Mouse (Mus musculus) effector memory CD4-positive, alpha-beta T cell, adult 7 months (primary cell): ENCODE data around the gene Ormdl1. TPM values are rescaled to one million over a fixed set of nuclear protein-coding genes. Genes with fewer than 3 reads are reported as not detected.

ENCODE experiments used
- polyA plus RNA-seq: library from polyadenylated mRNA; unstranded; fragments of 100-300 nt; shearing (Covaris generic); gene quantifications from one replicate; pipeline ENCODE4 v1.2.1, GENCODE M21; 2017

Gene Ormdl1
- polyA plus RNA-seq, result 35.6 TPM

DNA sequence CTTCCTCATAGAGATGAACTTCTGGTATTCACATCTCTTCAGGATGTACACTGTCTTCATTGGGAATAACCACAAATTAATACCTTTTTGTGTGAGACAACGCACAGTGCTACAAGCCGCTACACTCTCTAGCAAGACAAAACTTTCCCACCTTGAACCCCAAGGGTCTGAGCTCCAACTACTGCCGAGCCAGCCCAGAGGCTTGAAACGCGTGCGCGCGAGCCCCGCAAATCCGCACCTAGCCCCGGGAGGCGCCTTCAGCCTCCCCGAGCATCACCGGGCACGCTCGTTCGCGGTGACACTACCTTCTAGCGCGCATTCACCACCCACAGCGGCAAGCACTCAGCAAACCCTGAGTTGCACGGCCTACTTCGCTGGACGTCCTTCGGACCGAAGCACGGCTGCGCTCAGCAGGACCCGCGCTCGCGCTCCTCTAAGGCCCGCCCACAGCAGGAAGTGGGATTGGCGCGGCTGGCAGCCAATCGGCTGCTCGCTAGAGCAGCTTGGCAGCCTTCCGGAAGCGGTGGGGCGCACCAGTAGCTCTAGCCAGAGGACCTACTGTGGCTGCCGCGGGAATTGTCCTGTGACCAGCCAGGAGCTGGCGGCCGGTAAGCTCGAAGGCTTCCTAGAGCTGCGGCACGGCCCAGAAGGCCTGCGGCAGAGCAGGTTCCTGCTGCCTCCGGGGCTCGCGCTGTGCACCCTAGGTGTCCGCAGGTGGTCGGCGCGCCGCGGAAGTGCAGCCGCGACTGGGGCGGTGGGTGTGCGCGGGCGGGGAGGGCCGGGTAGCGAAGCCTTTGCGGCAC, at the start of gene Ormdl1, which contains the start of the genes Pms1 and Gm28778:
Gene Ormdl1, plus strand, starts transcription at position 515 of the 803 bp plus-strand sequence.
Gene Pms1, minus strand, starts transcription at position 438 of the 803 bp plus-strand sequence.
Gene Gm28778, plus strand, starts transcription at position 531 of the 803 bp plus-strand sequence.

DNA sequence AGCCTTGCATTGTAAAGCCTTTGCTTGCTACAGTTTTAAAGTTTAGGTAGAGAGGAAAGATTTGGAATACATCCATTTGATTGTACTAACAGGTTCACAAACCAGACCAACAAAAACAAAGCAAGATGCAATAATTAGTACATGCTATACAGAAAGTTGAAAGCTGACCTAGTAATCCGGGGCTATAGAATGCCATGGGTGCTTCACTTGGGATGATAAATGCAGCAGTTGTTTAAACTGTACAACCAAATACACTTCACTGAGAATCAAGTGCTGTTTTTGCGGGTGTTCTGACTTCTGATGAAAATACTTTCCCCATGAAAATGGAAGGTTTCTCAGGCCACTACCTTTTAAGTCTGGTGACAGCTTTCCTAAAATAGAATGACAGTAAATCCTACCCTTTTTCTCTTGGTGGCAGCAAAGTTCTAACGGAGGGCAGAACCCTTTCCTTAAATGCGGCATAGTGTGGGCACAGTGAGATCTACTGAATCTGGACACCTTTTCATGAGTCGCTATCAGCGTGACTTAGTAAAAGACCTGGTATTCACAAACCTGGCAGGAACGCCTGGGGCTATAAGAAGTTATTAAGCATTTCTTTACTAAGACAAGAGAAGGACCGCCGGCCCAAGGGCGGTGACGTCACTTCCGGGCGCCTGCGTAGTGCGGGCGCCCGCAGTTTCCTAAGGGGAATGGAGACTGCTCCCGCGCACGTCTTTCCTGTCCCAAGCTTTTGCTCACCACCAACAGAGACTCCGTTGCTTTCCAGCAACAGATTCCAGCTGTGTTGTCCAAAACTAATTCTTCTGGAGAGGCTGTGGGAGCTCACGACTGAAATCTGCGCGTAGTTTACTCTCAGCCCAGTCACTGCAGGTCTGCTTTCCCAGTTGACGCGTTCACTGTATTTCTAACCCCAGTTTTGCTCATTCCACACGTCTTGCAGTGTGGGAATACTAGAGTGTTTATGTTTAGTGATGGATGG, 16.4 kb downstream of the Ormdl1 start, which contains the start of gene Osgepl1:
Gene Osgepl1, plus strand, starts transcription at position 636 of the 979 bp plus-strand sequence.

DNA sequence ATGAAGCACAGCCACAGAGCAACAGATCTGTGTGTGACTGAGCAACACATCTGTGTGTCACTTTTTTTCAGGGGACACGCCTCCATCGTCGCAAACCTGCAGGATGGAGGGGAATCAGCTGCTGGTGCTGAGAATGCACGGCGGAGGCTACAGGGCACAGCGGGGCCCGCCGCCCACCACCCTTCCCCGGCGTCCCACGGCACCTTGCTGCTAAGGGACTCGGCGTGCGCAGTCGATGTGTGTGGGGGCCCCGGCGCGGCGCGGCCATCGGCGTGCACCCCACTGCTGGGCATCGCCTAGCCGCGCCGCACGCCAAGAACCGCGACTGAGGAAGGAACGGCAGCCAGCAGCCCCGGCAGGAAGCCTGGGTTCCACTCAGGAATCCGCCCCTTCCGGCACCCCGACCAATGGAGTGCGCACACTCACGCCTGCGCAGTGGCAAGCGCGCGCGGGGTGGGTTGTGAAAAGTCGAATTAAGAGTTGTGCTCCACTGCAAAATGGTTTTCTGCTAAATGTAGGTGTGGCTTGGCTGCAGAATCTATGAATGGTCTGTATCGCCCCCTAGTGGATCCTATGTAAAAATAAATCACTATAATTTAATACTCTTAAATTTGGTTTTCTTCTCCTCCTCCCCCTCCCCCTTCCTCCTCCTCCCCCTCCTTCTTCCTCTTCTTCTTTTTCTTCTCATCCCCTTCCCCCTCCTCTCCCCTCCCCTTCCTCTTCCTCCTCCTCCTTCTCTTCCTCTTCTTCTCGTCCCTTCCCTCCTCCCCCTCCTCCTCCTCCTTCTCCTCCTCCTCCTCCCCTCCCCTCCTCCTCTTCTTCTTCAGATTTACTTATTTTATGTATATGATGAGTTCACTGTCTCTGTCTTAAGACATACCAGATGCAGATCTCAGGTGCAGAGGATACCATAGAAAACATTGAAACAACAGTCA, 55.7 kb downstream of the Ormdl1 start, which contains the start of the genes Asdurf, Gm28551 and Asnsd1:
Gene Asdurf, minus strand, starts transcription at position 293 of the 935 bp plus-strand sequence.
Gene Gm28551, minus strand, starts transcription at position 341 of the 935 bp plus-strand sequence.
Gene Asnsd1, minus strand, starts transcription at position 426 of the 935 bp plus-strand sequence.

Other genes with a start within 250 kb of the Ormdl1 start
- not detected for gene Mstn, start 235.5 kb upstream of the Ormdl1 start, polyA plus RNA-seq
- gene 1700019A02Rik, start 109.5 kb upstream of the Ormdl1 start, polyA plus RNA-seq, result not detected
- gene Pms1, start 77 bp upstream of the Ormdl1 start, polyA plus RNA-seq, result 15.9 TPM
- gene Gm28778, start within 50 bp of the Ormdl1 start, polyA plus RNA-seq, result not detected
- gene Osgepl1, start 16.5 kb downstream of the Ormdl1 start, polyA plus RNA-seq, result 8.6 TPM
- gene Asdurf, start 55.5 kb downstream of the Ormdl1 start, polyA plus RNA-seq, result not detected
- 0.39 TPM for gene Gm28551, start 55.6 kb downstream of the Ormdl1 start, polyA plus RNA-seq
- 54.3 TPM for gene Asnsd1, start 55.7 kb downstream of the Ormdl1 start, polyA plus RNA-seq